Mouse (Mus musculus): ENCODE results near the gene Gm49378. TPM values are rescaled to one million over a fixed set of nuclear protein-coding genes. Genes with fewer than 3 reads are reported as not detected.

Gene Gm49378
- polyA plus RNA-seq, 1 experiment from 2014 or later, result 3.4 TPM

- WGBS, result 50% methylated on average over 5 of the region's 5 CpGs
- Histone ChIP-seq H3K9me3 (replicated peaks) (no peaks in the 10 kb centered on the region), H3K27me3 (replicated peaks) (no peaks in the 10 kb centered on the region), H3K4me2 (no peak overlapping the region), H3K36me3 (peaks cover 98% of the 10 kb centered on the region), H3K4me3 (no peak overlapping the region), H3K27ac (ENCODE audit: poor library complexity, severe bottlenecking) (no peak overlapping the region), H3K4me1 (replicated peaks) (peaks cover 9% of the 10 kb centered on the region), H3K9ac (no peak overlapping the region)
- no peak for ATAC-seq (ENCODE audit: insufficient number of reproducible peaks, low FRiP score)
Observed at GRCm38 (mm10) chr14:55629312-55629711, 8.4 kb downstream of the Gm49378 start.

- Histone ChIP-seq H3K27ac (ENCODE audit: poor library complexity, severe bottlenecking) (no peak overlapping the region), H3K9ac (no peak overlapping the region), H3K9me3 (replicated peaks) (no peaks in the 10 kb centered on the region), H3K4me2 (no peak overlapping the region), H3K36me3 (peaks cover 99% of the 10 kb centered on the region), H3K4me1 (replicated peaks) (peaks cover 7% of the 10 kb centered on the region), H3K27me3 (replicated peaks) (no peaks in the 10 kb centered on the region), H3K4me3 (no peak overlapping the region)
- WGBS, result 88% methylated on average over 27 of the region's 27 CpGs
- ATAC-seq (ENCODE audit: insufficient number of reproducible peaks, low FRiP score), result no peak
Observed at GRCm38 (mm10) chr14:55628077-55628827, 9.4 kb downstream of the Gm49378 start.

GRCm38 (mm10) chr14:55618486-55619195 lies 19.1 kb downstream of the Gm49378 start:
- peak overlapping the region; percentile 37 for H3K4me3 ChIP-seq
- H3K4me1 ChIP-seq (replicated peaks), result peaks cover 17% of the 10 kb centered on the region
- H3K36me3 ChIP-seq, result peaks cover 8% of the 10 kb centered on the region
- WGBS, result 32% methylated on average over 22 of the region's 22 CpGs
- no peak overlapping the region for H3K27ac ChIP-seq (ENCODE audit: poor library complexity, severe bottlenecking)
- ATAC-seq (ENCODE audit: insufficient number of reproducible peaks, low FRiP score), result no peak
- H3K4me2 ChIP-seq, result peak overlapping the region; percentile 64
- H3K27me3 ChIP-seq (replicated peaks), result no peaks in the 10 kb centered on the region
- peak overlapping the region; percentile 48; the same call in 1 of the 2 replicates for H3K9ac ChIP-seq
- no peaks in the 10 kb centered on the region for H3K9me3 ChIP-seq (replicated peaks)

GRCm38 (mm10) chr14:55617822-55618221 lies 19.9 kb downstream of the Gm49378 start, which contains the start of gene Rec8:
Rec8 (plus strand) TSS chr14:55618037.
- peak; percentile 88 for ATAC-seq (ENCODE audit: insufficient number of reproducible peaks, low FRiP score)
- no peaks in the 10 kb centered on the region for H3K9me3 ChIP-seq (replicated peaks)
- no peaks in the 10 kb centered on the region for H3K27me3 ChIP-seq (replicated peaks)
- peaks cover 25% of the 10 kb centered on the region for H3K4me1 ChIP-seq (replicated peaks)
- peaks cover under 1% of the 10 kb centered on the region; the same call in 1 of the 2 replicates for H3K36me3 ChIP-seq
- peak within 1 kb of the TSS; percentile 64 for H3K4me2 ChIP-seq
- H3K27ac ChIP-seq (ENCODE audit: poor library complexity, severe bottlenecking), result peak within 1 kb of the TSS; percentile 36; the same call in 1 of the 2 replicates
- H3K4me3 ChIP-seq, result peak within 1 kb of the TSS; percentile 37
- WGBS, result 13% methylated on average over 21 of the region's 21 CpGs
- peak within 1 kb of the TSS; percentile 48; the same call in 1 of the 2 replicates for H3K9ac ChIP-seq

GRCm38 (mm10) chr14:55616844-55617243 lies 20.9 kb downstream of the Gm49378 start:
- H3K4me2 ChIP-seq, result no peak overlapping the region
- ATAC-seq (ENCODE audit: insufficient number of reproducible peaks, low FRiP score), result no peak
- peaks cover 27% of the 10 kb centered on the region for H3K4me1 ChIP-seq (replicated peaks)
- no peaks in the 10 kb centered on the region for H3K9me3 ChIP-seq (replicated peaks)
- H3K27ac ChIP-seq (ENCODE audit: poor library complexity, severe bottlenecking), result peak overlapping the region; percentile 36; the same call in 1 of the 2 replicates
- H3K27me3 ChIP-seq (replicated peaks), result no peaks in the 10 kb centered on the region
- H3K36me3 ChIP-seq, result no peaks in the 10 kb centered on the region
- H3K9ac ChIP-seq, result no peak overlapping the region
- 83% methylated on average over 2 of the region's 2 CpGs for WGBS
- H3K4me3 ChIP-seq, result no peak overlapping the region

GRCm38 (mm10) chr14:55615876-55616275 lies 21.8 kb downstream of the Gm49378 start:
- ATAC-seq (ENCODE audit: insufficient number of reproducible peaks, low FRiP score), result no peak
- WGBS, result 50% methylated on average over 2 of the region's 2 CpGs
- H3K36me3 ChIP-seq, result no peaks in the 10 kb centered on the region
- H3K27me3 ChIP-seq (replicated peaks), result no peaks in the 10 kb centered on the region
- no peak overlapping the region for H3K27ac ChIP-seq (ENCODE audit: poor library complexity, severe bottlenecking)
- H3K9me3 ChIP-seq (replicated peaks), result no peaks in the 10 kb centered on the region
- H3K4me3 ChIP-seq, result no peak overlapping the region
- peaks cover 27% of the 10 kb centered on the region for H3K4me1 ChIP-seq (replicated peaks)
- H3K9ac ChIP-seq, result no peak overlapping the region
- no peak overlapping the region for H3K4me2 ChIP-seq

- Histone ChIP-seq H3K9me3 (replicated peaks) (no peaks in the 10 kb centered on the region), H3K4me3 (no peak overlapping the region), H3K4me2 (no peak overlapping the region), H3K27ac (ENCODE audit: poor library complexity, severe bottlenecking) (no peak overlapping the region), H3K36me3 (peaks cover 5% of the 10 kb centered on the region), H3K9ac (no peak overlapping the region), H3K4me1 (replicated peaks) (peaks cover 27% of the 10 kb centered on the region), H3K27me3 (replicated peaks) (no peaks in the 10 kb centered on the region)
- ATAC-seq (ENCODE audit: insufficient number of reproducible peaks, low FRiP score), result no peak
- WGBS, result 53% methylated on average over 7 of the region's 7 CpGs
Observed at GRCm38 (mm10) chr14:55614565-55615178, 23.0 kb downstream of the Gm49378 start.

GRCm38 (mm10) chr14:55613346-55613745 lies 24.3 kb downstream of the Gm49378 start:
- no peaks in the 10 kb centered on the region for H3K9me3 ChIP-seq (replicated peaks)
- no peak for ATAC-seq (ENCODE audit: insufficient number of reproducible peaks, low FRiP score)
- no peak overlapping the region for H3K4me2 ChIP-seq
- H3K4me3 ChIP-seq, result no peak overlapping the region
- WGBS, result 35% methylated on average over 6 of the region's 6 CpGs
- no peak overlapping the region; the same call in 1 of the 2 replicates for H3K27ac ChIP-seq (ENCODE audit: poor library complexity, severe bottlenecking)
- no peaks in the 10 kb centered on the region for H3K27me3 ChIP-seq (replicated peaks)
- H3K36me3 ChIP-seq, result peaks cover 18% of the 10 kb centered on the region
- H3K4me1 ChIP-seq (replicated peaks), result peaks cover 19% of the 10 kb centered on the region
- H3K9ac ChIP-seq, result no peak overlapping the region

- Histone ChIP-seq H3K27ac (ENCODE audit: poor library complexity, severe bottlenecking) (no peak overlapping the region), H3K9ac (no peak overlapping the region), H3K4me2 (no peak overlapping the region), H3K4me3 (no peak overlapping the region), H3K4me1 (replicated peaks) (peaks cover 11% of the 10 kb centered on the region), H3K27me3 (replicated peaks) (no peaks in the 10 kb centered on the region), H3K9me3 (replicated peaks) (no peaks in the 10 kb centered on the region), H3K36me3 (peaks cover 53% of the 10 kb centered on the region)
- no peak for ATAC-seq (ENCODE audit: insufficient number of reproducible peaks, low FRiP score)
- 89% methylated on average over 6 of the region's 6 CpGs for WGBS
Observed at GRCm38 (mm10) chr14:55608339-55608738, 29.4 kb downstream of the Gm49378 start.

GRCm38 (mm10) chr14:55605743-55606459 lies 31.8 kb downstream of the Gm49378 start:
- Histone ChIP-seq H3K9me3 (replicated peaks) (no peaks in the 10 kb centered on the region), H3K27me3 (replicated peaks) (no peaks in the 10 kb centered on the region), H3K4me1 (replicated peaks) (peaks cover 4% of the 10 kb centered on the region), H3K9ac (no peak overlapping the region), H3K4me2 (no peak overlapping the region), H3K27ac (ENCODE audit: poor library complexity, severe bottlenecking) (no peak overlapping the region), H3K36me3 (peaks cover 78% of the 10 kb centered on the region), H3K4me3 (no peak overlapping the region)
- ATAC-seq (ENCODE audit: insufficient number of reproducible peaks, low FRiP score), result no peak
- WGBS, result 73% methylated on average over 16 of the region's 16 CpGs
